Mouse (Mus musculus) kidney, adult 11 months (tissue): ENCODE data around the gene Ttbk1.

Experiments
- DNase-seq: peaks from one replicate; pipeline ENCODE4 v3.0.0; 2022

Ttbk1 gene

DNA sequence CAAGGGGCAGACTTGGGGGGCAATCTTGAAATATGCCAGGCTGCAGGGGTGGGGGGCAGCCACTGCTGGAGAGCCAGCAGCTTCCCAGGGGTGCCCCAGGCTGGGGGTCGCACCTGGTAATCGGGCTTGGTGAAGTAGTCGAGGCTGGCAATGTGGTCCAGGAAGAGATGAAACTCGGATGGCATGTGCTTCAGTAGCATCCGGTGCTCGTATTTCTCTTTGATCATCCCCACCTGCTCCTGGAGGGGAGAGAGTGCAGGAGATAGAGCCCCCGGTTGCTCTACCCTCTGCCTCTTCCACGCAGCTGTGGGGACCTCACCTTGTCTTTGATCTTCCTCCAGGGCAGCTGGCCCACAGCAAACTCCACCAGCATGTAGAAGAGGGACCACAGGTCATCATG lies 10.9 kb downstream of the Ttbk1 start:
- no peak for DNase-seq

- no peak for DNase-seq
Observed at GRCm38 (mm10) chr17:46467830-46468229, 19.6 kb downstream of the Ttbk1 start.

DNA sequence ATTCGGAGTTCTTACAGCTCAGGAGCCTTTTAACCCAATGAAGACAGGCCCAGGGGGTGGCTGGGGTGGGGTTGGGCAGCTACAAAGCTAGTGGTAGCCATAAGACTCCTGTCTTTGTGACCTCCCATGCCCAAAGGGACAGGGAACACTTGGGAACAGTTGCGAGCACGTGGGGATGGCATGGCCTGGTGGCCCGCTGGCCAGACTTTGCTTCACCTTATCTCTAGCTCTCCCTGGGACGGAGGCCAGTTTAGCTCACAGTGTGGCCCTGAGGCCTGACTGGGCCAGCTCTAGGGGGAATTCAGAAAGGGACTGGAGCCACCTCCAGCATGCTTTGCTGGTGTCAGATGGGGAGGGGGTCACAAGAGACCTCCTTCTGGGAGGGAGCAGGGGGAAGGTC lies 25.2 kb downstream of the Ttbk1 start:
- DNase-seq, result no peak

- no peak for DNase-seq
Observed at GRCm38 (mm10) chr17:46461347-46461746, 26.1 kb downstream of the Ttbk1 start.

- DNase-seq, result no peak
Observed at GRCm38 (mm10) chr17:46460673-46461072, 26.8 kb downstream of the Ttbk1 start.

GRCm38 (mm10) chr17:46458439-46458838 lies 29.0 kb downstream of the Ttbk1 start:
- DNase-seq, result no peak

DNA sequence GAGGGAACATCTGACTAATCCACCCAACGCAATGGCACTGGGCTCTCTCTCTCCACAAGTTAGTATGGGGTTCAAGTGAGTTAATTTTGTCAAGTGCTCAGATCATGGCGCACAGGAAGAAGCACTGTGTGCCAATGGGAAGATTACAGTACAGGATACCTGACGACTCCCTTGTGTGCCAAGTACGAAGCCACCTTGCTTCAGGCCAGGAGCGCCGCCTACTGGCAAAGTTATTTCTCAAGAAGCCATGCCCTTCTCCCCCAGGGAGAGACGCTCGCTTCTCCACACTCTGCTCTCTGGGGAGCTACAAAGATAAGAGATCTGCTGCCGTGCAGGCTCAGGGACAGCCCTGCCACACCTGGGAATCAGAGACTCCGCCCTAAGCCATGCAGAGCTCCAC lies 29.7 kb downstream of the Ttbk1 start:
- DNase-seq, result peak; percentile 41

GRCm38 (mm10) chr17:46455110-46455691 lies 32.3 kb downstream of the Ttbk1 start:
- no peak for DNase-seq

- DNase-seq, result no peak
Observed at GRCm38 (mm10) chr17:46454539-46454938, 32.9 kb downstream of the Ttbk1 start.

- no peak for DNase-seq
Observed at GRCm38 (mm10) chr17:46453970-46454411, 33.5 kb downstream of the Ttbk1 start.

DNA sequence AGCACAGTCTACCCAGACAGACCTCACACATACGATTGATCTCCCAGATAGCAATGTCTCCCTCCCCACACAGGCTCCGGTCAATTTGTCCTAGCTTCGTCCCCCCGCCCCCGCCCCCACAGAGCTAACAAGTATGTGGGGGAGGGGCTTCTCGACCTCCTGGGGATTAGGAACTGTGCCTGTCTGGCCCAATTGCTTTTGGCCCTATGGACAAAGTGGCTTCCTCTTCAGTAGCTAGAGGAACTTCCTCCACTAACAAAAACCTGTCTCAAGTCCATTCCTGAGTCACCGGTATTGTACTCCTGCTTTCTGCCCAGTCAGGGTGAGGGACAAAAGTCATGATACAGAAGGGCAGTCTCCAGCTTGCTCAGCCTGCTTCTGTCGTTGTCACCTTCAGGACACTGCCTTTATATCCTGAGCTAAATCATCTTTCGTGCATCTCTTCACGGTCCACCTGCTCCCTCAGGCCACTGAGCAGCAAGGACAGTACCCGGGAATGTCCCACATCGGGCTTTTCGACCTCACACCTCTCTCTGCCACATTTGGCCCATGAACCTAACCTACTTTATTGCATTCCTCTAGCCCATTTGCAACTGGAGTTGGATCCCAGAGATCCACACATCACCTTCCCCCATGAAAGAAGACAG lies 34.0 kb downstream of the Ttbk1 start:
- DNase-seq, result peak; percentile 56

DNA sequence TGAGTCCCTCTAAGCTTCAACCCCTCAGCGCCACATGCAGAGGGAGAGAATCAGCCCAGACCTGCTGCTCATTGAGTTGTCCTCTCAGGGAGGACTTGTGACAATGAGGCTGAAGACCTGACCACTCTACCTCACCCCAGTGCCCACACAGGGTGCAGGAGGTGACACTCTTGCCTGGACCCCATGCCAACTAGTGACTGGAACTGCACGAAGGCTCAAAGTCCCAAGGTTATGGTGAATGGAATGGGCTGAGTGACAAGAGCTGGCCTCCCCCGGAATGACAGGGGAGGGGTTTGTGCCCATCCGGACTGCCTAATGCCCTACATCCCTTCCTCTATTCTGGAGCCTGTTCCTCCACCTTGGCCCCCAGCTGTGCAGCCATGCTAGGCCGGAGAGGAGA lies 34.8 kb downstream of the Ttbk1 start:
- DNase-seq, result peak; percentile 76

DNA sequence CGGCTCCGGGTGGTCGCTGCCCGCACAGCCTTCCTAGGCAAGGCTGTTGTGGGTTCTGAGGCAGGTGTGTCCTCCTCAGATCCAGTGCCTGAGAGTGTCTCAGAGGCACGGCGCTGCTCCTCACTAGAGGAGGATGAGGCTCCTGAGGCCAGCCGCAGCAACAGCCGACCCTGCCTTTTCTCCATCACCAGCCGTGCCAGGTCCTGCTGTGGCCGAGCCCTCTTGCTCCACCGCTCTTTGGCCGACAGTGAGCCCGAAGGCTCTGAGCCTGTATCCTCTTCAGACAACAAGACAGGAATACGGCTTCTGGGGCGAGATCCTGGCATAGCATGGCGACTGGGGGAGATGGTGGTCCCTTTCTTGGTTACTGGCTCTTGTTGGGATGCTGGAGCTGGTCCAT lies 41.2 kb downstream of the Ttbk1 start:
- no peak for DNase-seq

- no peak for DNase-seq
Observed at GRCm38 (mm10) chr17:46444839-46445579, 42.5 kb downstream of the Ttbk1 start.

- no peak for DNase-seq
Observed at GRCm38 (mm10) chr17:46439176-46439575, 48.3 kb downstream of the Ttbk1 start.

GRCm38 (mm10) chr17:46438298-46438873 lies 49.1 kb downstream of the Ttbk1 start, which contains the start of gene Slc22a7:
Slc22a7 (minus strand) TSS chr17:46438457.
- peak; percentile 86 for DNase-seq

GRCm38 (mm10) chr17:46436672-46437366 lies 50.7 kb downstream of the Ttbk1 start:
- DNase-seq, result peak; percentile 46

- DNase-seq, result peak; percentile 50
Observed at GRCm38 (mm10) chr17:46433627-46434026, 53.8 kb downstream of the Ttbk1 start.

DNA sequence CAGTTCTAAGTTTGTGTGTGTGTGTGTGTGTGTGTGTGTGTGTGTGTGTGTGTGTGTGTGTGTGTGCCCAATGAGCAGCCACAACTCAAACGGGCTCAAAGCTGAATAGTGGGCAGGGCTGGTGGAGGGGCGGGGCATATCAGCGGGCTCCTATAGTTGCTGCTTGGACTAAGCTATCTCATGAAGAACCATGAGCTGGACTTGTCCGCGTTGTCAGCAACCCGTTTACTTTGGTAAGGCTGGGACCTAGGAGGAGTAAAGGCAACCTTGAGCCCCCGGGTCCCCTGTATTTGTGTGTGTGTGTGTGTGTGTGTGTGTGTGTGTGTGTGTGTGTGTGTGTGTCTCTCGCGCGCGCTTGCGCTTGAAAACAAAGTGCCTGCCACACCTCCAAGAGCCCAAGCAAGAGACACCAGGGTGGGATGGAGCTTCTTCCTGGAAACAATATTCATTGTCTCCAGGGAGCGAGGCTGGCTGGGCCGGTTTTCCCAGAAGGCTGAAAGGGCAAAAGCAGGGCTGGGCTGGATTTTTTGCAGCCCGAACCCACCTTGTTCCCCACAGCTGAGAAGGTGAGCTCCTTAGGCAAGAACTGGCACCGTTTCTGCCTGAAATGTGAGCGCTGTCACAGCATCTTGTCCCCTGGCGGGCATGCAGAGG lies 58.6 kb downstream of the Ttbk1 start, which contains the start of gene Crip3:
Gene Crip3 (plus strand): TSS at position 166 of the 654 bp plus-strand sequence.
- no peak for DNase-seq

DNA sequence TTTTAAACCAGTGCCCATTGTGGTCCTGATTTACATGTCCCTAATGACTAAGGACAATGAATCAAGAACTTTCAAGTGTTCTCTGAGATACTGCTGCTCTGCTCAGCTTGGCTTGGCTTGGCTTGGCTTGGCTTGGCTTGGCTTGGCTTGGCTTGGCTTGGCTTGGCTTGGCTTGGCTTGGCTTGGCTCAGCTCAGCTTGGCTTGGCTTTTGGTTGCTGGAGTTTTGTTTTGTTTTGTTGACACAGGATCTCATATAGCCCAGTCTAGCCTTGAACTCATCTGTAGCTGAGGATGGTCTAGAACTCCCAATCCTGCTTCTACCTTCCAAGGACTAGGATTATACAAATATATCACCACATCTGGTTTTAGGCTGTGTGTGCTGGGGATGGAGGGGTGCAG lies 61.0 kb downstream of the Ttbk1 start:
- DNase-seq, result no peak

DNA sequence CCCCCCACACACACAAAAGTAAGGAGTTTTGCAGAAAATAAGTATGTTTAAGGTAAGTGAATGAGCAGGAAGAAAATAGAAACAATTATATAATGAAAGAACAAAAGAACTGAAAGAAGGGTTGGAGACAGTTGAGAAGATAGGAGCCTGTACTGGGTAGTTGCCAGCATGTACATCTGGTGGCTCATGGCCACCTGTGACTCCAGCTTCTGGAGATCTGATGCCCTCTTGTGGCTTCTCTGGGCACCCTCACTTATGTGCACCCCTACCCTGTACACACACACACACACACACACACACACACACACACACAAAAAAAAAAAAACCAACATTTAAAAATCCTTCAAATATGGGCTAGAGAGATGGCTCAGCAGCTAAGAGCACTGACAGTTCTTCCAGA lies 67.8 kb downstream of the Ttbk1 start:
- DNase-seq, result no peak

DNA sequence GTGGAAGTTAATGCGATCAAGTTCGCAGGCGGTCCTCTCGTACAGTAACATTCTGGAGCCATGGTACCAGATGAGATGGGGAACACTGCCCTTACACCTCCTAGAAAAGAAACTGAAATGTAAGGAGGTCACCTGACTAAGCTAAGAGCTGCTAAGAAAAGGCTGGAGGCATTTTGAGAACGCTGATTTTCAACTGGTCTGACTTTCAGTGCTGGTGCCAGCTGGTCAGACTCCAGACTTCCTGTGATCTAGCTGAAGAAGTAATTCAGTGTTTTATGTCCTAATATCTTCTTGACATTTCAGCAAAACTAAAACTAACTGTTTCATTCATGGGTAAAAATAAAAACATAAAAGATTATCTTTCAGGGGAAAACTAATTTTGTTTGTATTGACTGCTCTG lies 68.8 kb downstream of the Ttbk1 start:
- DNase-seq, result no peak
